Mouse (Mus musculus) embryonic facial prominence, embryonic 13.5 days (tissue): ENCODE measurements around the gene 9130008F23Rik. TPM values are rescaled to one million over a fixed set of nuclear protein-coding genes. Genes with fewer than 3 reads are reported as not detected.

Source experiments
- ATAC-seq: fragments of 200-750 bp; cut with Nextera tagmentation; 2 replicates; pipeline ENCODE4 v1.8.0; 2017; ENCODE audit warnings: low read depth; ENCODE audit not compliant: insufficient number of reproducible peaks, insufficient read depth, low FRiP score, low TSS enrichment
- H3K27ac ChIP-seq: fragments of 300-500 bp; sonication (generic); 2 replicates; pipeline ENCODE4 v1.5.1; 2015; ENCODE audit warnings: moderate library complexity, mild to moderate bottlenecking, inconsistent platforms
- H3K27me3 ChIP-seq: fragments of 300-500 bp; sonication (generic); 2 replicates; pipeline ENCODE4 v1.6.1; 2015; ENCODE audit warnings: mild to moderate bottlenecking, inconsistent platforms
- H3K36me3 ChIP-seq: fragments of 300-500 bp; sonication (generic); 2 replicates; pipeline ENCODE4 v1.6.1; 2015; ENCODE audit warnings: mild to moderate bottlenecking, inconsistent platforms
- H3K4me1 ChIP-seq: fragments of 300-500 bp; sonication (generic); 2 replicates; pipeline ENCODE4 v1.6.1; 2015; ENCODE audit warnings: inconsistent platforms
- H3K4me2 ChIP-seq: fragments of 300-500 bp; sonication (generic); 2 replicates; pipeline ENCODE4 v1.6.1; 2015; ENCODE audit warnings: moderate library complexity, mild to moderate bottlenecking, inconsistent platforms
- H3K4me3 ChIP-seq: fragments of 300-500 bp; sonication (generic); 2 replicates; pipeline ENCODE4 v1.5.1; 2015; ENCODE audit warnings: mild to moderate bottlenecking, inconsistent platforms
- H3K9ac ChIP-seq: fragments of 300-500 bp; sonication (generic); 2 replicates; pipeline ENCODE4 v1.6.1; 2015; ENCODE audit warnings: mild to moderate bottlenecking, inconsistent platforms
- H3K9me3 ChIP-seq: fragments of 300-500 bp; sonication (generic); 2 replicates; pipeline ENCODE4 v1.6.1; 2016; ENCODE audit warnings: inconsistent platforms
- WGBS: fragments of 180-500 bp; shearing (Covaris S2); methylation state at CpG from one replicate; pipeline ENCODE4 v1.1.7; 2015; ENCODE audit warnings: mixed read lengths; 5-methylcytosine and 5-hydroxymethylcytosine counted together
- polyA plus RNA-seq: library from polyadenylated mRNA; unstranded; fragments of >200 nt; fragmentation: Nextera tagmentation; extraction: Ambion mirVana; gene quantifications from 2 replicates; pipeline ENCODE4 v1.2.1, GENCODE M21; 2015

The 9130008F23Rik gene
- polyA plus RNA-seq, 1 experiment from 2014 or later: 1.8 TPM

- 12% methylated on average over 6 of the region's 6 CpGs for WGBS
- no peaks in the 10 kb centered on the region for H3K27me3 ChIP-seq
- peak overlapping the region; percentile 89 for H3K4me2 ChIP-seq
- peaks cover 15% of the 10 kb centered on the region for H3K4me1 ChIP-seq
- H3K4me3 ChIP-seq: peak overlapping the region; percentile 65
- H3K27ac ChIP-seq: no peak overlapping the region
- ATAC-seq: no peak
- peak overlapping the region; percentile 77 for H3K9ac ChIP-seq
- no peaks in the 10 kb centered on the region for H3K36me3 ChIP-seq
- H3K9me3 ChIP-seq: no peaks in the 10 kb centered on the region
Observed at GRCm38 (mm10) chr17:40879528-40879923, 833 bp downstream of the 9130008F23Rik start.

- ATAC-seq: no peak
- 40% methylated on average over 3 of the region's 3 CpGs for WGBS
- H3K27me3 ChIP-seq: no peaks in the 10 kb centered on the region
- no peaks in the 10 kb centered on the region for H3K36me3 ChIP-seq
- no peak overlapping the region for H3K27ac ChIP-seq
- H3K4me3 ChIP-seq: no peak overlapping the region
- H3K9ac ChIP-seq: no peak overlapping the region
- H3K4me2 ChIP-seq: peak overlapping the region; percentile 29
- no peaks in the 10 kb centered on the region for H3K9me3 ChIP-seq
- H3K4me1 ChIP-seq: peaks cover 15% of the 10 kb centered on the region
Observed at GRCm38 (mm10) chr17:40877741-40878140, 2.6 kb downstream of the 9130008F23Rik start.

GRCm38 (mm10) chr17:40875568-40875967 lies 4.8 kb downstream of the 9130008F23Rik start:
- H3K27me3 ChIP-seq: no peaks in the 10 kb centered on the region
- H3K9ac ChIP-seq: no peak overlapping the region
- H3K4me1 ChIP-seq: peaks cover 15% of the 10 kb centered on the region
- H3K9me3 ChIP-seq: no peaks in the 10 kb centered on the region
- no peak overlapping the region for H3K4me3 ChIP-seq
- H3K4me2 ChIP-seq: no peak overlapping the region
- ATAC-seq: no peak
- 90% methylated on average over 1 of the region's 1 CpGs for WGBS
- H3K36me3 ChIP-seq: no peaks in the 10 kb centered on the region
- H3K27ac ChIP-seq: no peak overlapping the region

- ATAC-seq: no peak
- WGBS: 79% methylated on average over 3 of the region's 3 CpGs
Observed at GRCm38 (mm10) chr17:40874701-40875100, 5.7 kb downstream of the 9130008F23Rik start.

GRCm38 (mm10) chr17:40873582-40874011 lies 6.8 kb downstream of the 9130008F23Rik start:
- Histone ChIP-seq H3K27ac (no peak overlapping the region), H3K9me3 (no peaks in the 10 kb centered on the region), H3K4me2 (no peak overlapping the region), H3K4me3 (no peak overlapping the region), H3K4me1 (peaks cover 11% of the 10 kb centered on the region), H3K9ac (no peak overlapping the region), H3K27me3 (no peaks in the 10 kb centered on the region), H3K36me3 (no peaks in the 10 kb centered on the region)
- ATAC-seq: no peak
- whole genome bisulfite sequencing: 44% methylated on average over 2 of the region's 2 CpGs

More at GRCm38 (mm10) chr17:40874701-40875100, 5.7 kb downstream of the 9130008F23Rik start:
- no peak overlapping the region for H3K4me3 ChIP-seq
- no peak overlapping the region for H3K4me2 ChIP-seq
- no peaks in the 10 kb centered on the region for H3K36me3 ChIP-seq
- H3K27ac ChIP-seq: no peak overlapping the region
- peaks cover 13% of the 10 kb centered on the region for H3K4me1 ChIP-seq
- no peak overlapping the region for H3K9ac ChIP-seq
- H3K27me3 ChIP-seq: no peaks in the 10 kb centered on the region
- H3K9me3 ChIP-seq: no peaks in the 10 kb centered on the region

GRCm38 (mm10) chr17:40872626-40873025 lies 7.7 kb downstream of the 9130008F23Rik start:
- no peak overlapping the region for H3K4me2 ChIP-seq
- peaks cover 4% of the 10 kb centered on the region for H3K4me1 ChIP-seq
- H3K27ac ChIP-seq: no peak overlapping the region
- no peak overlapping the region for H3K9ac ChIP-seq
- ATAC-seq: no peak
- no peaks in the 10 kb centered on the region for H3K27me3 ChIP-seq
- H3K4me3 ChIP-seq: no peak overlapping the region
- 90% methylated on average over 6 of the region's 6 CpGs for WGBS
- no peaks in the 10 kb centered on the region for H3K9me3 ChIP-seq
- H3K36me3 ChIP-seq: no peaks in the 10 kb centered on the region

- 78% methylated on average over 10 of the region's 10 CpGs for WGBS
- Histone ChIP-seq H3K27me3 (no peaks in the 10 kb centered on the region), H3K9me3 (no peaks in the 10 kb centered on the region), H3K9ac (no peak overlapping the region), H3K4me2 (no peak overlapping the region), H3K4me3 (no peak overlapping the region), H3K4me1 (no peaks in the 10 kb centered on the region), H3K36me3 (no peaks in the 10 kb centered on the region), H3K27ac (no peak overlapping the region)
- ATAC-seq: no peak
Observed at GRCm38 (mm10) chr17:40868952-40869747, 11.2 kb downstream of the 9130008F23Rik start.

GRCm38 (mm10) chr17:40855065-40855464 lies 25.3 kb downstream of the 9130008F23Rik start:
- Histone ChIP-seq H3K9me3 (no peaks in the 10 kb centered on the region), H3K4me2 (no peak overlapping the region), H3K4me3 (no peak overlapping the region), H3K27ac (no peak overlapping the region), H3K36me3 (no peaks in the 10 kb centered on the region), H3K9ac (no peak overlapping the region), H3K4me1 (no peaks in the 10 kb centered on the region), H3K27me3 (no peaks in the 10 kb centered on the region)
- ATAC-seq: no peak

GRCm38 (mm10) chr17:40837308-40837707 lies 43.1 kb downstream of the 9130008F23Rik start:
- no peaks in the 10 kb centered on the region for H3K9me3 ChIP-seq
- no peak overlapping the region for H3K27ac ChIP-seq
- no peak overlapping the region for H3K9ac ChIP-seq
- H3K4me2 ChIP-seq: no peak overlapping the region
- no peaks in the 10 kb centered on the region for H3K27me3 ChIP-seq
- no peak overlapping the region for H3K4me3 ChIP-seq
- no peak for ATAC-seq
- H3K36me3 ChIP-seq: no peaks in the 10 kb centered on the region
- no peaks in the 10 kb centered on the region for H3K4me1 ChIP-seq

- no peaks in the 10 kb centered on the region for H3K9me3 ChIP-seq
- WGBS: 49% methylated on average over 2 of the region's 2 CpGs
- no peak overlapping the region for H3K27ac ChIP-seq
Observed at GRCm38 (mm10) chr17:40831870-40832269, 48.5 kb downstream of the 9130008F23Rik start.

More at GRCm38 (mm10) chr17:40831870-40832269, 48.5 kb downstream of the 9130008F23Rik start:
- Histone ChIP-seq H3K36me3 (no peaks in the 10 kb centered on the region), H3K4me1 (no peaks in the 10 kb centered on the region), H3K4me2 (no peak overlapping the region), H3K9ac (no peak overlapping the region), H3K4me3 (no peak overlapping the region), H3K27me3 (no peaks in the 10 kb centered on the region)
- no peak for ATAC-seq
